Mouse (Mus musculus) myocyte (in vitro differentiated cells): ENCODE results near the gene Psd.

Experiments used
- CEBPB ChIP-seq: IDR thresholded peaks from 2 replicates; pipeline ENCODE4 v1.6.1; 2011; ENCODE audit warnings: mild to moderate bottlenecking, moderate library complexity; ENCODE audit not compliant: poor library complexity, insufficient read depth, severe bottlenecking
- E2F4 ChIP-seq: IDR thresholded peaks from one replicate; pipeline ENCODE4 v1.6.1; 2011; ENCODE audit warnings: mild to moderate bottlenecking, control low read depth, moderate library complexity; ENCODE audit not compliant: insufficient read depth
- MYOD1 ChIP-seq, 3 experiments: IDR thresholded peaks; one replicate each; pipeline ENCODE4 v1.6.1; 2011; ENCODE audit warnings: control low read depth in 2 of 3, low read depth in 2 of 3, mild to moderate bottlenecking in 2 of 3, moderate library complexity in 1 of 3; ENCODE audit not compliant: insufficient read length in 2 of 3, control insufficient read depth in 1 of 3
- MYOG ChIP-seq, 3 experiments: IDR thresholded peaks; one replicate each; pipeline ENCODE4 v1.6.1; 2011; ENCODE audit warnings: control low read depth in 2 of 3, low read depth in 2 of 3, mild to moderate bottlenecking in 2 of 3; ENCODE audit not compliant: insufficient read length in 2 of 3, control insufficient read depth in 1 of 3, insufficient read depth in 1 of 3
- POLR2A ChIP-seq: IDR thresholded peaks from one replicate; pipeline ENCODE4 v1.6.1; 2011; ENCODE audit warnings: low read depth, mild to moderate bottlenecking, control low read depth, moderate library complexity; ENCODE audit not compliant: insufficient read length
- POLR2AphosphoS2 ChIP-seq: IDR thresholded peaks from one replicate; pipeline ENCODE4 v1.6.1; 2011; ENCODE audit warnings: low read depth, control low read depth; ENCODE audit not compliant: insufficient read length

GRCm38 (mm10) chr19:46375489-46375888 lies 48.5 kb upstream of the Psd start:
- no peak for TF ChIP-seq POLR2A
- TF ChIP-seq MYOG (IDR thresholded peaks at IDR 0.05; ENCODE audit: control insufficient read depth in 1 of 3, insufficient read depth in 1 of 3, insufficient read length in 2 of 3, low read depth in 2 of 3), result no peak
- TF ChIP-seq POLR2AphosphoS2, result no peak
- TF ChIP-seq MYOD1 (IDR thresholded peaks at IDR 0.05; ENCODE audit: control insufficient read depth in 1 of 3, insufficient read length in 2 of 3, low read depth in 2 of 3), result no peak
- no peak for TF ChIP-seq E2F4
- no peak for TF ChIP-seq CEBPB
